Mouse (Mus musculus) neural tube, embryonic 11.5 days (tissue): Measurements from ENCODE around the gene Tapbp. TPM values are rescaled to one million over a fixed set of nuclear protein-coding genes. Genes with fewer than 3 reads are reported as not detected.

ENCODE experiments used
- ATAC-seq: fragments of 200-750 bp; cut with Nextera tagmentation; 2 replicates; pipeline ENCODE4 v1.8.0; 2017; ENCODE audit warnings: moderate number of reproducible peaks, mild to moderate bottlenecking, moderate TSS enrichment, moderate library complexity; ENCODE audit not compliant: insufficient read depth, low FRiP score, low TSS enrichment
- DNase-seq: peaks from one replicate; pipeline ENCODE4 v3.0.0-alpha.2; 2015; ENCODE audit warnings: low spot score
- H3K27ac ChIP-seq: fragments of 300-500 bp; sonication (generic); 2 replicates; pipeline ENCODE4 v1.5.1; 2014; ENCODE audit warnings: low read depth, mild to moderate bottlenecking, low read length
- H3K27me3 ChIP-seq: fragments of 300-500 bp; sonication (generic); 2 replicates; pipeline ENCODE4 v1.6.1; 2014; ENCODE audit warnings: mild to moderate bottlenecking, low read length, mixed read lengths; ENCODE audit not compliant: control insufficient read depth, insufficient read depth
- H3K36me3 ChIP-seq: fragments of 300-500 bp; sonication (generic); 2 replicates; pipeline ENCODE4 v1.6.1; 2014; ENCODE audit warnings: mild to moderate bottlenecking, low read length, moderate library complexity, mixed read lengths; ENCODE audit not compliant: control insufficient read depth, insufficient read depth
- H3K4me1 ChIP-seq: fragments of 300-500 bp; sonication (generic); 2 replicates; pipeline ENCODE4 v1.6.1; 2014; ENCODE audit warnings: low read length, mixed read lengths; ENCODE audit not compliant: control insufficient read depth, insufficient read depth
- H3K4me2 ChIP-seq: fragments of 300-500 bp; sonication (generic); 2 replicates; pipeline ENCODE4 v1.6.1; 2014; ENCODE audit warnings: low read depth, mild to moderate bottlenecking, moderate library complexity
- H3K4me3 ChIP-seq: fragments of 300-500 bp; sonication (generic); 2 replicates; pipeline ENCODE4 v1.5.1; 2014; ENCODE audit warnings: low read depth, low read length
- H3K9ac ChIP-seq: fragments of 300-500 bp; sonication (generic); 2 replicates; pipeline ENCODE4 v1.6.1; 2014; ENCODE audit warnings: mild to moderate bottlenecking, low read length
- H3K9me3 ChIP-seq: fragments of 300-500 bp; sonication (generic); 2 replicates; pipeline ENCODE4 v1.6.1; 2016; ENCODE audit warnings: low read length; ENCODE audit not compliant: control insufficient read depth
- WGBS: fragments of 180-500 bp; shearing (Covaris S2); extraction: QIAGEN DNeasy Blood & Tissue Kit; methylation state at CpG from one replicate; pipeline ENCODE4 v1.1.7; 2014; 5-methylcytosine and 5-hydroxymethylcytosine counted together
- polyA plus RNA-seq: library from polyadenylated mRNA; unstranded; fragments of >200 nt; fragmentation: Nextera tagmentation; extraction: Ambion mirVana; gene quantifications from 2 replicates; pipeline ENCODE4 v1.2.1, GENCODE M21; 2014

Gene Tapbp
- polyA plus RNA-seq, 1 experiment from 2014 or later = 12.9 TPM

DNA sequence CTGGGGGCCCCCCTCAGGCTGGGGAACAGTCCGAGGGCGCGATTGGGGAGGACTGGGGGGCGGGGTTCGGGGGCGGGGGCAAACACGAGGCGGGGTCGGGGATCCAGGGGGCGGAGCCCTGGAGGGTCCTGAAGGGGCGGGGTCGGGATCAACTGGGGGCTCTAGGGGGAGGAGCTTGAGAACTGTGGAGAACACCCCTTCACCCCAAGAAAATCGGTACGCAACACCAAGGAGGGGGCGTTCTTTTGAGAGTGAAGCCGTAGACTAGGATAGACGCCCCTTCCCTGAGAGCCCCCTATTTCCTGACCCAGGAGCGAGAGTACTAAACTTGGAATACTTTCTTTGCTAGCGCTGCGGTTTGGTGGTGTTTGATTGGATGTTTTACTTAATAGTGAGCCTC lies 595 bp downstream of the Tapbp start:
- Histone ChIP-seq H3K4me2 (peak overlapping the region; percentile 54), H3K4me3 (peak overlapping the region; percentile 50), H3K4me1 (peaks cover 20% of the 10 kb centered on the region), H3K27ac (0 out of 2 replicates have a peak overlapping the region, but pooled peaks have one; percentile 63), H3K36me3 (peaks cover 23% of the 10 kb centered on the region), H3K27me3 (no peaks in the 10 kb centered on the region), H3K9ac (peak overlapping the region; percentile 52), H3K9me3 (no peaks in the 10 kb centered on the region)
- WGBS = 1% methylated on average over 18 of the region's 20 CpGs
- DNase-seq = no peak
- ATAC-seq = peak; percentile 46

DNA sequence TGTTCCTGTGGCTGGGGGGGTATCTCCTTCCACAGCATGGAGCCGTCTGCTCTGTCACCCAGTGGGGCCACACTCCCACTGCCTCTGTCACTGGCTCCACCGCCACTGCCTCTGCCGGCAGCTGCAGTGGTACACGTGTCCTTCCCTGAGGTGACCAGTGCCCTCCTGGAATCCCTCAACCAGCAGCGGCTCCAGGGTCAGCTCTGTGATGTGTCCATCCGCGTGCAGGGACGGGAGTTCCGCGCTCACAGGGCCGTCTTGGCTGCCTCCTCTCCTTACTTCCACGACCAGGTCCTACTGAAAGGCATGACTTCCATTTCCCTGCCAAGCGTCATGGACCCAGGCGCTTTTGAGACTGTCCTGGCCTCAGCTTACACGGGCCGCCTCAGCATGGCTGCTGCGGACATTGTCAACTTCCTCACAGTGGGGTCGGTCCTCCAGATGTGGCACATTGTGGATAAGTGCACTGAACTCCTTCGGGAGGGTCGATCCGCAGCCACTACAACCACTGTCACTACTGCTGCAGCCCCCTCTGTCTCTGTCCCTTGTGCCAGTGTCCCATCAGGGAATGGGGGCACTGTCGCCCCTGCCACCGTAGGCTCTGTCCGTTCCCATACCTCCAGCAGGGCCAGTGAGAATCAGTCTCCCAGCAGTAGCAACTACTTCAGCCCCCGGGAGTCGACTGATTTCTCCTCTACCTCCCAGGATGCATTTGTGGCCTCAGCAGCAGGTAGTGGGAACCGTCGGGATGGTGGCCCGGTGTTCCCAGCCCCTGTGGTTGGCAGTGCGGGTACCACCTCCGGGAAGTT lies 1.4 kb downstream of the Tapbp start:
- H3K4me2 ChIP-seq = peak overlapping the region; percentile 54
- H3K27ac ChIP-seq = no peak overlapping the region
- no peak for DNase-seq
- WGBS = 78% methylated on average over 31 of the region's 31 CpGs
- H3K4me1 ChIP-seq = peaks cover 20% of the 10 kb centered on the region
- peaks cover 17% of the 10 kb centered on the region for H3K36me3 ChIP-seq
- peak overlapping the region; percentile 50 for H3K4me3 ChIP-seq
- ATAC-seq = no peak
- H3K9me3 ChIP-seq = no peaks in the 10 kb centered on the region
- H3K9ac ChIP-seq = no peak overlapping the region
- no peaks in the 10 kb centered on the region for H3K27me3 ChIP-seq

DNA sequence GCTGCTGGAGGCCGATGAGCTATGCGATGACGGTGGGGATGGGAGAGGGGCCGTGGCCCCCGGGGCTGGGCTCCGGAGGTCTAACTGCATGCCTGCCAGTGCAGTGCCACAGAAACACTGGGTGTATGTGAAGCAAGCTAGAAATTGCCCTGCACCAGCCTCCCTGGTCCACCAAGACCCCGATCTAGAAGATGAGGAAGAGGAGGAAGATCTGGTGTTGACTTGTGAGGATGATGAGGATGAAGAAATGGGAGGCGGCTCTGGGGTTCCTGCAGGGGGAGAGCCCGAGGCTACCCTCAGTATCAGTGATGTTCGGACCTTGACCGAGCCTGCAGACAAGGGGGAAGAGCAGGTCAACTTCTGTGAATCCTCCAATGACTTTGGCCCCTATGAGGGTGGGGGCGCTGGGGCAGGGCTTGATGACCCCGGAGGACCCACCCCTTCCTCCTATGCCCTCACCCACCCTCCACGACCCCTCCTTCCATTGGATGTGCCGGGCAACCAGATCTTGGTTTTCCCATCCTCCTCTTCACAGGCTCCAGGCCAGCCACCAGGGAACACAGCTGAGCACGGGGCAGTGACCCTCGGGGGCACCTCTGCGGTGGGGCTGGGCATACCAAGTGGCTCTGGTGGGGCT lies 2.1 kb downstream of the Tapbp start:
- no peak overlapping the region for H3K27ac ChIP-seq
- DNase-seq = no peak
- H3K36me3 ChIP-seq = peaks cover 11% of the 10 kb centered on the region
- H3K27me3 ChIP-seq = no peaks in the 10 kb centered on the region
- no peak overlapping the region for H3K4me2 ChIP-seq
- no peaks in the 10 kb centered on the region for H3K9me3 ChIP-seq
- 0 out of 2 replicates have a peak overlapping the region, but pooled peaks have one; percentile 6 for H3K4me3 ChIP-seq
- H3K4me1 ChIP-seq = peaks cover 20% of the 10 kb centered on the region
- no peak overlapping the region; the same call in 1 of the 2 replicates for H3K9ac ChIP-seq
- no peak for ATAC-seq
- 85% methylated on average over 18 of the region's 18 CpGs for WGBS

DNA sequence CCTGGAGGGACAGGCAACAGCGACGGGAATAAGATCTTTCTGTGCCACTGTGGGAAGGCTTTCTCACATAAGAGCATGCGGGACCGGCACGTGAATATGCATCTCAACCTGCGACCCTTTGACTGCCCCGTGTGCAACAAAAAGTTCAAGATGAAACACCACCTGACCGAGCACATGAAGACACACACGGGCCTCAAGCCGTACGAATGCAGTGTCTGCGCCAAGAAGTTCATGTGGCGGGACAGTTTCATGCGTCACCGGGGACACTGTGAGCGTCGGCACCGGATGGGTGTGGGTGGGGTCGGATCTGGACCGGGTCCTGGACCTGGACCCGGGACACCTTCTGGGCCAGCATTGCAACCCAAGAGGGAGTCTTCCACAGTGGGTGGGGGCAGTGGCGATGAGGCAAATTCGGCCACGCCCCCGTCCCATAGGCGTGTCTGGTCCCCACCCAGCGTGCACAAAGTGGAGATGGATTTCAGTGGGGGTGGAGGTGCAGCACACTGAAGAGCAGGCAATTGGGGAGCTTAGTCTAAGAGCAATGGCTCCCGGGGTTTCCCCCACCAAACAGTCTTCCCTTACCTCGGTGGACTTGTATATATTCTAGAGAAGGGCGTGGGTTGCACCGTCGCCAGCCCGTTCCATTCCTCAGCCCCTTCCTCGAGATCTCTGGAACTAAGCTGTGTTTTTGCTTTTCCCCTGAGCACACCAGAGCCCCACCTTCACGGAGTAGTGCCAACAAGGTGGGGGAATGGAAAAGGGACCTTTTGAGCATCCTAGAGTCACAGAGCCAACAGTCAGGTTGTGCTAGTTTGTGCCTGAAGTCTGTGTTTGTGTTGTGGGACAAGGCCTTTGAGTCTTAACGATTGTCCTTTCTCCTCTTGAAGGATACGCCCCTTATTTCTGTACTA lies 2.8 kb downstream of the Tapbp start:
- Histone ChIP-seq H3K4me1 (peaks cover 20% of the 10 kb centered on the region), H3K27me3 (no peaks in the 10 kb centered on the region), H3K36me3 (peaks cover 6% of the 10 kb centered on the region), H3K27ac (no peak overlapping the region), H3K4me3 (0 out of 2 replicates have a peak overlapping the region, but pooled peaks have one; percentile 6), H3K9me3 (no peaks in the 10 kb centered on the region), H3K4me2 (peak overlapping the region; percentile 98), H3K9ac (no peak overlapping the region; the same call in 1 of the 2 replicates)
- DNase-seq (no peak), ATAC-seq (no peak)
- WGBS = 60% methylated on average over 37 of the region's 37 CpGs

DNA sequence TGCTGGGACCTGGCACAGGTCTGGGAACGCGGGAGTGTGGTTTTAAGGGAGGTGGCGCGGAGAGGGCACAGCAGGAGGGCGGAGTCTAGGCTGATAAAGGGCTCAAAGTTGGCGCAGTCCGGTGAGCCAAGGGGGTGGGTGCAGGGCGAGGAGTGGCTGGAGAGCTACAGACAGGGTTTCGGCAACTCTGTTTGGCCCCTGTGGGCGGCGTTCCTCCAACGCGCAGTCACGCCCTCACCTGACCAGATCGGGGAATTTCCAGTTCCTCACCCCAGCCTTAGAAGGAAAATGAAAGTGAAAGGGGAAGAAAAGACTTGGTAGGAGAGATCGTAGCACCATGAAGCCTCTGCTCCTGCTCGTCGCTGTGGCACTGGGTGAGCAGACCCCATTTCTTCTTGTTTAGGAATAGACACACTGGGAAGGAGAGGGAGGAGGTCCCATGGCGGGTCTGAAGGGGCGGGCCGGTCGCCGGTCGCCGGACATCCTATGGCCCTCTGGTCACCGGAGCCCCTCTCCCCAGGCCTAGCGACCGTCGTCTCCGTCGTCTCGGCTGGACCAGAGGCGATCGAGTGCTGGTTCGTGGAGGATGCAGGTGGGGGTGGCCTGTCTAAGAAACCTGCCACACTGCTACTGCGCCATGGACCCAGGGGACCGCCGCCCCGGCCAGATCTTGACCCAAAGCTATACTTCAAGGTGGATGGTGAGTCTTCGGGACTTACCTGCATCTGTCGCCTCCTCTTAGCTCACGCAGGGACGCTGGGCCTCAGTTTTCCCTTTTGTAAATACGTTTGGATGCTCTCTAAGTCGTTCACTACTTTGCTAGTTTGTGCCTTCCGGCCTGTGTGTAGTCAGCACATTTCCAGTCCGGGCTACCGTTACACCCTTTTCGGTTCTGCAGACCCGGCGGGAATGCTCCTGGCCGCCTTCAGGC lies 3.9 kb downstream of the Tapbp start:
- WGBS = under 1% methylated on average over 52 of the region's 52 CpGs
- 0 out of 2 replicates have a peak overlapping the region, but pooled peaks have one; percentile 56 for H3K27ac ChIP-seq
- no peaks in the 10 kb centered on the region; the same call in 1 of the 2 replicates for H3K36me3 ChIP-seq
- H3K4me3 ChIP-seq = peak overlapping the region; percentile 43
- H3K4me2 ChIP-seq = peak overlapping the region; percentile 98
- H3K9ac ChIP-seq = peak overlapping the region; percentile 60
- ATAC-seq = no peak
- no peaks in the 10 kb centered on the region for H3K27me3 ChIP-seq
- DNase-seq = no peak
- H3K4me1 ChIP-seq = peaks cover 20% of the 10 kb centered on the region
- H3K9me3 ChIP-seq = no peaks in the 10 kb centered on the region

DNA sequence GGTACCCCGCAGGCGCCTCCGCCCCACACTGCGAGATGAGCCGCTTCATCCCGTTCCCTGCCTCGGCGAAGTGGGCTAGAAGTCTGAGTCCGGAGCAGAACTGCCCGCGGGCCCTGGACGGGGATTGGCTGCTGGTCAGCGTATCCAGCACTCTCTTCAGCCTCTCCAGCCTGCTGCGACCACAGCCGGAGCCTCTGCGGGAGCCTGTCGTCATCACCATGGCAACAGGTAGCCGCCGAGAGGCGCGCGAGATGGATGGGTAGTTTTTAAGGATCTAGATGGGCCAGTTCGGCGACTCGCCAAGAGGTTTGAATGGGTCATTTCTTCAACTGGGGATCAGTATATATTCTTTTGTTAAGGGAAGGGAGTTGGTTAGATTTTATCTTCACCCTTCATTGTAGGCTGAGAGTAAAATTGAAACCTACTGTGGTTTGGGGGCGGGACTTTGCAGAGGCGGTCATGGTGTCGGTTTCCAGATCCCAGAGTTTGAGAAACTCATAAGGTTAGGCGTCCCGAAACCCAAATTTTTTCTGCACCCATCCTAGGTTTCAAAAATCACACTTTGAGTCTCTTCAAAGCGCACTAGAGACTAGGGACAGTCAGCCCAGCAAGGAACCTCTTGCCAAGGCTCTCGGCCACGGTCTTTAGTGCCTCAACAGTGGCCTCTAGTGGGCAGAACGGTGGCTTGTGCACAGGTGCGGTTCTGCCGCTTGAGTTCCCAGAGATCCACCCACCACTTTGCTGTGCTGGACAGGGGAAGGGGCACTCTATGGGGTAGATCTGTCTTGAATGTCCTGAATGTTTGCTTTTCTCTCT lies 4.8 kb downstream of the Tapbp start:
- no peaks in the 10 kb centered on the region for H3K9me3 ChIP-seq
- peak overlapping the region; percentile 98 for H3K4me2 ChIP-seq
- peak overlapping the region; percentile 43 for H3K4me3 ChIP-seq
- H3K36me3 ChIP-seq = no peaks in the 10 kb centered on the region; the same call in 1 of the 2 replicates
- H3K9ac ChIP-seq = peak overlapping the region; percentile 60
- H3K27ac ChIP-seq = 0 out of 2 replicates have a peak overlapping the region, but pooled peaks have one; percentile 56
- DNase-seq (peak; percentile 85), ATAC-seq (peak; percentile 60)
- H3K4me1 ChIP-seq = peaks cover 20% of the 10 kb centered on the region
- H3K27me3 ChIP-seq = no peaks in the 10 kb centered on the region
- under 1% methylated on average over 36 of the region's 36 CpGs for WGBS

DNA sequence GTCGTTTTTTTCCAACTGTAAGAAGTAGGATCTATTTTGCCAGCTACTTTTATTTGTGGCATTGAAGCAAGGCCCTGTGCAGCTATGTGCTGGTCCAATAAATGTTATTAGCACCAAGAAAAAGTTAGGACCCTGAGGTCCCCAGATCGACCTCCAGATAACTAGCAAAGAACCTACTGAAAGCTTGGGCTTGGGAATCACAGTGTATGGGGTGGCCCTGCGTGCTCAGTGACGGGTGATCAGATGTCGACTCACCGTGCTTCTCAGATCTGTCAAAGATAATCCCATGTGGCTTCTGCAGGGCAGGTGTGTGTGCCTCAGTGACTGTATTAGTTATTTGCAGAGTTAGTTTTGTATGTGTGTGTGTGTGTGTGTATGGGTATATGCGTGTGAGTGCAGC lies 5.7 kb downstream of the Tapbp start:
- H3K4me2 ChIP-seq = no peak overlapping the region
- no peak overlapping the region for H3K9ac ChIP-seq
- no peaks in the 10 kb centered on the region for H3K9me3 ChIP-seq
- H3K27ac ChIP-seq = no peak overlapping the region
- no peak for DNase-seq
- H3K4me1 ChIP-seq = peaks cover 20% of the 10 kb centered on the region
- no peak overlapping the region for H3K4me3 ChIP-seq
- 87% methylated on average over 7 of the region's 7 CpGs for WGBS
- no peaks in the 10 kb centered on the region; the same call in 1 of the 2 replicates for H3K36me3 ChIP-seq
- ATAC-seq = no peak
- no peaks in the 10 kb centered on the region for H3K27me3 ChIP-seq
